Mouse (Mus musculus): ENCODE data around the gene Slc5a5.

DNA sequence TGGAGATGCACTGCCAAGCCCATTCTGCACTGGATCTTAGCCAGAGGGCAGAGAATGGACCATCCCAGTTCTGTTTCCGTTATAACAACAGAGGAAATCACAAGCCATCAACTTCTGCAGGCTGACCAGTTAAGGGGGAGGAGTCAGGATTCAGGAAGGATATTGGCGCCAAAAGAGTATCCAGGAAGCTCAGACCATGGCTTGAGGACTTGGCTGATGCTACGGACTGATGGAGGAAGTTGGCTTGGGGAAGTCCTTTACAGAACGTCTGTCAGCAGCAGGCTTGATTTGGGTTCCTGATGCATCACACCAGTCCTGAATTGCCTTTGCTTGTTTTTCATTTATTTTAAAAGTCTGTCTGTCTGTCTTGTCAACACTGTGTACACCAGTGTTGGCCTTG is 12.0 kb upstream of the Slc5a5 start:
- TF ChIP-seq CTCF (IDR thresholded peaks at IDR 0.05; ENCODE audit: low read depth, low read length) (no peak), POLR2A (IDR thresholded peaks at IDR 0.05; ENCODE audit: borderline replicate concordance, low read depth, low read length) (no peak)
